Mouse (Mus musculus) heart, adult 9 months (tissue): ENCODE data around the gene Cct8.
"Not testable (repeated sequence)": the region's sequence is repeated elsewhere in the genome, so short reads cannot be mapped to it uniquely, and the experiment has no call there.

Experiments used
- DNase-seq, 2 experiments: peaks; one replicate each; pipeline ENCODE4 v3.0.0; 2022; ENCODE audit warnings: low spot score in 2 of 2

The Cct8 gene

GRCm38 (mm10) chr16:87495716-87496447 is at the start of gene Cct8:
Gene Cct8, minus strand, starts transcription at chr16:87495873.
- peak; percentile 93 to 96 for DNase-seq

- no peak for DNase-seq
These were observed 33.1 kb upstream of the Cct8 start for GRCm38 (mm10) chr16:87528755-87529154.

- DNase-seq = no peak
These were observed 32.0 kb upstream of the Cct8 start for GRCm38 (mm10) chr16:87527553-87528249.

- DNase-seq = no peak
These were observed 28.6 kb upstream of the Cct8 start for GRCm38 (mm10) chr16:87524228-87524627.

- no peak for DNase-seq
These were observed 16.7 kb upstream of the Cct8 start for GRCm38 (mm10) chr16:87512331-87512730.

- DNase-seq = no peak
These were observed 16.0 kb upstream of the Cct8 start for GRCm38 (mm10) chr16:87511706-87512105.

- DNase-seq = peak; percentile 21 to 29
These were observed 5.8 kb upstream of the Cct8 start for GRCm38 (mm10) chr16:87501304-87502078.

- DNase-seq = no peak
These were observed 3.9 kb upstream of the Cct8 start for GRCm38 (mm10) chr16:87499556-87499955.

- no peak for DNase-seq
These were observed 1.5 kb upstream of the Cct8 start for GRCm38 (mm10) chr16:87497171-87497570.

- DNase-seq = no peak
These were observed 1.1 kb upstream of the Cct8 start for GRCm38 (mm10) chr16:87496728-87497127.

- DNase-seq = no peak
These were observed 568 bp downstream of the Cct8 start for GRCm38 (mm10) chr16:87494955-87495655.

- not testable (repeated sequence) for DNase-seq
These were observed 3.4 kb downstream of the Cct8 start for GRCm38 (mm10) chr16:87492191-87492792.

- no peak for DNase-seq
These were observed 7.1 kb downstream of the Cct8 start for GRCm38 (mm10) chr16:87488605-87489004.

GRCm38 (mm10) chr16:87486739-87487138 is 8.9 kb downstream of the Cct8 start:
- no peak for DNase-seq

- DNase-seq = no peak
These were observed 11.3 kb downstream of the Cct8 start for GRCm38 (mm10) chr16:87484367-87484766.

GRCm38 (mm10) chr16:87470579-87470978 is 25.1 kb downstream of the Cct8 start:
- peak in 1 of 2 experiments; percentile 11 for DNase-seq

GRCm38 (mm10) chr16:87458752-87459151 is 36.9 kb downstream of the Cct8 start:
- no peak for DNase-seq

GRCm38 (mm10) chr16:87455180-87455611 is 40.5 kb downstream of the Cct8 start:
- no peak for DNase-seq

- DNase-seq = peak; percentile 92
These were observed 41.1 kb downstream of the Cct8 start, which contains the start of gene Usp16 for GRCm38 (mm10) chr16:87454419-87455179. Gene Usp16, plus strand, starts transcription at chr16:87454703.

GRCm38 (mm10) chr16:87453226-87453625 is 42.4 kb downstream of the Cct8 start:
- no peak for DNase-seq
